Mouse (Mus musculus) midbrain, embryonic 15.5 days (tissue): Measurements from ENCODE around the gene Bmp6. TPM values are rescaled to one million over a fixed set of nuclear protein-coding genes. Genes with fewer than 3 reads are reported as not detected.

Experiments used
- ATAC-seq: fragments of 200-750 bp; cut with Nextera tagmentation; replicated peaks from 2 replicates; pipeline ENCODE4 v1.8.0; 2017; ENCODE audit warnings: moderate TSS enrichment
- H3K27ac ChIP-seq: fragments of 300-500 bp; sonication (generic); 2 replicates; pipeline ENCODE4 v1.5.1; 2015; ENCODE audit warnings: mild to moderate bottlenecking, inconsistent platforms
- H3K27me3 ChIP-seq: fragments of 300-500 bp; sonication (generic); replicated peaks from 2 replicates; pipeline ENCODE4 v1.6.1; 2015; ENCODE audit warnings: inconsistent platforms
- H3K36me3 ChIP-seq: fragments of 300-500 bp; sonication (generic); replicated peaks from 2 replicates; pipeline ENCODE4 v1.6.1; 2015; ENCODE audit warnings: inconsistent platforms
- H3K4me1 ChIP-seq: fragments of 300-500 bp; sonication (generic); 2 replicates; pipeline ENCODE4 v1.6.1; 2015; ENCODE audit warnings: inconsistent platforms
- H3K4me2 ChIP-seq: fragments of 300-500 bp; sonication (generic); 2 replicates; pipeline ENCODE4 v1.6.1; 2015; ENCODE audit warnings: inconsistent platforms, mild to moderate bottlenecking, moderate library complexity
- H3K4me3 ChIP-seq: fragments of 300-500 bp; sonication (generic); 2 replicates; pipeline ENCODE4 v1.5.1; 2015; ENCODE audit warnings: mild to moderate bottlenecking, inconsistent platforms
- H3K9ac ChIP-seq: fragments of 300-500 bp; sonication (generic); 2 replicates; pipeline ENCODE4 v1.6.1; 2015; ENCODE audit warnings: mild to moderate bottlenecking, inconsistent platforms
- H3K9me3 ChIP-seq: fragments of 300-500 bp; sonication (generic); 2 replicates; pipeline ENCODE4 v1.6.1; 2016; ENCODE audit warnings: inconsistent platforms
- WGBS: fragments of 180-500 bp; shearing (Covaris S2); methylation state at CpG from one replicate; pipeline ENCODE4 v1.1.7; 2015; ENCODE audit warnings: mixed read lengths; 5-methylcytosine and 5-hydroxymethylcytosine counted together
- polyA plus RNA-seq: library from polyadenylated mRNA; unstranded; fragments of >200 nt; fragmentation: Nextera tagmentation; extraction: Ambion mirVana; gene quantifications from 2 replicates; pipeline ENCODE4 v1.2.1, GENCODE M21; 2015

Bmp6 gene
- polyA plus RNA-seq, 1 experiment from 2014 or later, result 3.3 TPM

DNA sequence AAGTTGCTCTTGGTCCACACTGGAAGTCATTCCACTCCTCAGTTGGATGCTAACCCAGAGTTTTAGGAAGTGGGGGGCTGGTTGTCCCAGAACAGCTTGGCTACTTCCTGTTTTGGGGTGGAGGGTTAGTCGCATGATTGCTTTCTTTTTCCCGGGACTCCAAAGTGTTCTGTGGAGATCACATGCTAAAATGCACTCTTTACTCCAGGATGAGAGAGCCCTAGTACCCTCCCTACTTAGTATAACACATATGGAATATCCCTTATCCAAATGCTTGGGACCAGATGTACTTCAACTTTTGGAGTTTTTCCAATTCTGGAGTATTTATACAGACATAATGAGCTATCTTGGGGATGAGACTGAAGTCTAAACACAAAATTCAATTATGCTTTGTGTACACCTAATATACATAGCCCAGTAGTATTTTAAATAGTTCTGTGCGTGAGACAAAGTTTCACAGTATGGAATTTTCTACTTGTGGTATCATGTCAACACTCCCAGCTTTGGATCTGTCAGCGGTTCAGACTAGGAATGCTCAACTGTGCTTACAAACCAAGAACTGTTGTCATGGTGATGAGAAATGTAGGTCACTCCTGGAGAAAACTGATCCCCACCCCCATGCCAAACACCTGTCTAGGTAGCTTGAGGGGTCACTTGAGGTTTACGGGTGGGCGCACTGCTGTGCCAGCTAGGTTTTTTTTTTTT lies 62.9 kb downstream of the Bmp6 start:
- Histone ChIP-seq H3K4me1 (peaks cover 10% of the 10 kb centered on the region; the same call in 1 of the 2 replicates), H3K9me3 (no peaks in the 10 kb centered on the region), H3K36me3 (no peaks in the 10 kb centered on the region), H3K4me2 (no peak overlapping the region), H3K4me3 (no peak overlapping the region), H3K9ac (no peak overlapping the region), H3K27ac (no peak overlapping the region), H3K27me3 (no peaks in the 10 kb centered on the region)
- 82% methylated on average over 6 of the region's 6 CpGs for WGBS
- no peak for ATAC-seq

DNA sequence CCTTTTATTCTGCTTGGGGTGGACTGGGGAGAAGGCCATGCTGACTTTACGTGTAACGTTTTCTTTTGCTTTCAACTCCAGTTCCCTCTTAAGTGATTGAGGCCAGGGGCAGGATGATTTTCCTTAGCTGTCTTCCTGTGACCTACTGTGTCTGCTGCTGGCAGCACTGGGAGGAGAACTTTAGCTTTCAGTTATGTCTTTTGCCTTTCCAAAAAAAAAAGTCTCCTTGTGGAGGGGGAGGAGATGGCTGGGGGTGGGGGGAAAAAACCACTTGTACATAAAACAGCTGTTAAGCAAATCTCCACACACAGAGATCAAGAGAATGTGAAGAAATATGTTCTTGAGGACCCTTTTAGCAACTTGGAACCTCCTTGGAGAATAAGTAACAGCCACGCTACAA lies 63.7 kb downstream of the Bmp6 start:
- Histone ChIP-seq H3K4me1 (peaks cover 10% of the 10 kb centered on the region; the same call in 1 of the 2 replicates), H3K4me2 (no peak overlapping the region), H3K9ac (no peak overlapping the region), H3K36me3 (no peaks in the 10 kb centered on the region), H3K9me3 (no peaks in the 10 kb centered on the region), H3K27me3 (no peaks in the 10 kb centered on the region), H3K4me3 (no peak overlapping the region), H3K27ac (no peak overlapping the region)
- ATAC-seq, result no peak
- 59% methylated on average over 3 of the region's 3 CpGs for WGBS

DNA sequence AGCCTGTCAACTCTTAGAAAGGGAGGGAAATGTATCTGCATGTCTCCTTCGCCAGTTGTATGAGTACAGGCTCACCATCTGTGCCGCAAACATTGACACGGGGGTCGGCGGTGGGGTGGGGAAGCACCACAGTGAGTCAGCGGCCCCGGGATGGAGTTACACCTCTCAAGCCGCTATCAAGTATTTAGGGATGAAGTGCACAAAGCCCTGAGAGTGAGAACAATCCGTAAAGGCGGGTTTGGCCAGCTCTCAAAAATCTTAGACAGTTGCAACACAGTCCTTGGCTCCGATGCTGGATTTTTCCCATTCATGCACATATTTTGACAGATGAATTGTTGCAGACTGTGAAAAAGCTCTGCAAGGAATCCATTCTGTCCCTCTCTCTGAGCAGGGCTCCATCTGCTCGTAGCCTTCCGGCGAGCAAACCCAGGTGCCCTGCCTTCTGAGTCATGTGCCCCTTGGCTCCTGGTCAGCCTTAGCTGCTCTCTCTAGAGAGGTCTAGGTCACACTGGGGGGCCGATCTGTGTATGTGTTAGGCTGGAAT lies 65.5 kb downstream of the Bmp6 start:
- Histone ChIP-seq H3K9ac (no peak overlapping the region), H3K27me3 (no peaks in the 10 kb centered on the region), H3K4me2 (peak overlapping the region; percentile 35), H3K27ac (no peak overlapping the region), H3K9me3 (no peaks in the 10 kb centered on the region), H3K36me3 (no peaks in the 10 kb centered on the region), H3K4me3 (no peak overlapping the region), H3K4me1 (peaks cover 10% of the 10 kb centered on the region; the same call in 1 of the 2 replicates)
- 0 out of 2 replicates have a peak, but pooled peaks have one; percentile 45 for ATAC-seq
- WGBS, result 12% methylated on average over 15 of the region's 15 CpGs

DNA sequence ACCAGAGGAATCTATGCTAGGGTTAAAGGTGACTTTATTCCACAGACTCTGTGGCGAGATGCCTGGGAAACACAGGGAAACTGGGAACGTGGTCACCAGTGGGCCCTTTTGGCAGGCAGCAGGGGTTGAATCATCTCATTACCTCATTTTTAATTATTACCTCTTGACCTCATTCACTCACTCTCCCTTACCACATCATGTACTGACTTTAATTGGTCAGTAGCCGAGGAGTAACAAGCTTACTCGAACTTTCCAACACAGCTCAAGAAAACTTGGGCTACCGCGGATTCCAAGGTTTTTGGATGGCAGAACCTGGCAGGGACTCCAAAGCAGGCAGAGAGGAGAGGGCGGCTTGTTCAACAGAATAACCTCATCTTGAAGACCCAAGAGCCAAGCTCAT lies 74.9 kb downstream of the Bmp6 start:
- Histone ChIP-seq H3K27me3 (no peaks in the 10 kb centered on the region), H3K4me2 (no peak overlapping the region), H3K9ac (no peak overlapping the region), H3K4me1 (no peaks in the 10 kb centered on the region), H3K4me3 (no peak overlapping the region), H3K36me3 (no peaks in the 10 kb centered on the region), H3K27ac (no peak overlapping the region), H3K9me3 (no peaks in the 10 kb centered on the region)
- 91% methylated on average over 7 of the region's 7 CpGs for WGBS
- no peak for ATAC-seq

DNA sequence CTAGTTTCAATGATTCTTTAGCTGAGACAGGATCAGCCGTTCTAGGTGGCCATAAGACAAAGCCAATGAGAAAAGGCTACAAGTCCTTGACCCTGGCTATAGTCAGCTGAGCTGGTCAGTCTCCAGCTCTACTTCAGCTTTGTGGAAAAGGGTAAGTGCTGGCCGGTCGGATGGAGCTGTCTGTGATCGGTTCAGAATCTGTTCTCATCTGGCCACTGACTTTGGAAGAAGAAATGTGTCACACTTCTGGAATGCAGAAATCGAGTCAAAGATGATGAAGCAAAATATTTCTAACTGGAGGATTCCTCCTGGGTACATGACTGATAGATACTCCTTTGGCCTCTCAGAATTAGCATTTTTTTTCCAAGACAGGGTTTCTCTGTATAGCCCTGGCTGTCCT lies 77.6 kb downstream of the Bmp6 start:
- Histone ChIP-seq H3K36me3 (no peaks in the 10 kb centered on the region), H3K4me1 (no peaks in the 10 kb centered on the region), H3K27ac (no peak overlapping the region), H3K9ac (no peak overlapping the region), H3K9me3 (no peaks in the 10 kb centered on the region), H3K4me2 (no peak overlapping the region), H3K27me3 (no peaks in the 10 kb centered on the region), H3K4me3 (no peak overlapping the region)
- ATAC-seq, result no peak
- 87% methylated on average over 5 of the region's 5 CpGs for WGBS

DNA sequence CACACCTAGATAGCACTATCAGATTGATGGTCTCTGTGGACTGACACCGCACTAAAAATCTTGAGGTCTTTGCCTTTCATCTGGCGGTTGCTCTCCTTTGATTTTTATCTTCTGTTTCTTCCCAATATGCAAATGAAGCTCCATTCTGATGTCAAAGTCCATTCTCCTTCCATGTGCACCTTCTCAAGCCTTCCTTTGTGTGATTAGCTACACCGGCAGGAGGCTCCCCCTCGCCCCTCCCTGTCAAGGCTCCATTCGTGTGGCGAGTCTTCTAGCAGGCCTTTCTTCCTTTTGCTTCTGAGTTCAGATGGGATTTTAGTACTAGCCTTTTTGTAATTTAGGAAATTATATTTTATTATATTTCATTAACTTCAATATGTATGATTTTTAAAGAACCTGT lies 80.4 kb downstream of the Bmp6 start:
- Histone ChIP-seq H3K27ac (no peak overlapping the region), H3K4me1 (no peaks in the 10 kb centered on the region), H3K27me3 (no peaks in the 10 kb centered on the region), H3K4me3 (no peak overlapping the region), H3K4me2 (no peak overlapping the region), H3K9ac (no peak overlapping the region), H3K36me3 (no peaks in the 10 kb centered on the region), H3K9me3 (no peaks in the 10 kb centered on the region; the same call in 1 of the 2 replicates)
- WGBS, result 39% methylated on average over 6 of the region's 6 CpGs
- no peak for ATAC-seq

DNA sequence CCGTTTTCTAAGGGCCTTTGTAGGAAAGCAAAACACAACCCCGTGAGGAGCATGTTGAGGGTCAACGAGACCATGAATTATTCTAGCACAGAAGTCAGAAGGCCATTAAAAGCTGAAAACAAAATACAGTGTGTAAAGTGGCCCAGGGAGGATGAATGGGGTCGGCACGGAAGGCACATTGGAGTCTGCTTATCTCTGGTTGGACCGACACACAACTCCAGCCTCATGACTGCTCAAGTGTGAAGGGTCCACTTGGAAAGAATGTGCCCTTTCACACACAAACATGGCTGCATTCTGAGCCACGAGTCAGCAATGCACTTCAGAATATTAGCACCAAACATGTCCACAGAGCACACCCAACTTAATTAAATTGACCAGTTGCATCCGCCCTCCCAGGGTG lies 84.8 kb downstream of the Bmp6 start:
- Histone ChIP-seq H3K9ac (no peak overlapping the region), H3K4me1 (no peaks in the 10 kb centered on the region), H3K9me3 (no peaks in the 10 kb centered on the region; the same call in 1 of the 2 replicates), H3K4me3 (no peak overlapping the region), H3K27ac (no peak overlapping the region), H3K36me3 (no peaks in the 10 kb centered on the region), H3K27me3 (no peaks in the 10 kb centered on the region), H3K4me2 (no peak overlapping the region)
- ATAC-seq, result no peak
- 71% methylated on average over 8 of the region's 8 CpGs for WGBS

DNA sequence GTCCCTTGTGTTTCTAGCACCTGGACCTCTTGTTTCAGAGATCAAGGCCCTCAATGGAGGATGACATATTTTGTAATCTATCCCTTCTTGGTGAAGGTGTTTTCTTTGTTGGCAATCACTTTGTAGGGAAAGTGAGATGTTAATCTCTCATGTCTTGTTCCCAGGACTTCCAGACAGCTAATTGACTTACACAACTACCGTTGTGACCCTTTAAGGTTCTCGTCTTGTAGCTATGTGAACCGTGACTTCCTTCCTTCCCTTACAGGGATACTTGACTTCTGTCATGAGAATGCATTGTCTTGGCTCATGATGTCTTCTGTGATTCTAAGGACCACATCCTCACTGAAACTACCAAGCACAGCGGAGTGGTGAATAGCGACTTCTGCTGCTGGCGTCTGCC lies 85.2 kb downstream of the Bmp6 start:
- WGBS, result 78% methylated on average over 6 of the region's 6 CpGs
- Histone ChIP-seq H3K36me3 (no peaks in the 10 kb centered on the region), H3K9ac (no peak overlapping the region), H3K27ac (no peak overlapping the region), H3K9me3 (no peaks in the 10 kb centered on the region; the same call in 1 of the 2 replicates), H3K27me3 (no peaks in the 10 kb centered on the region), H3K4me2 (no peak overlapping the region), H3K4me3 (no peak overlapping the region), H3K4me1 (no peaks in the 10 kb centered on the region)
- no peak for ATAC-seq

DNA sequence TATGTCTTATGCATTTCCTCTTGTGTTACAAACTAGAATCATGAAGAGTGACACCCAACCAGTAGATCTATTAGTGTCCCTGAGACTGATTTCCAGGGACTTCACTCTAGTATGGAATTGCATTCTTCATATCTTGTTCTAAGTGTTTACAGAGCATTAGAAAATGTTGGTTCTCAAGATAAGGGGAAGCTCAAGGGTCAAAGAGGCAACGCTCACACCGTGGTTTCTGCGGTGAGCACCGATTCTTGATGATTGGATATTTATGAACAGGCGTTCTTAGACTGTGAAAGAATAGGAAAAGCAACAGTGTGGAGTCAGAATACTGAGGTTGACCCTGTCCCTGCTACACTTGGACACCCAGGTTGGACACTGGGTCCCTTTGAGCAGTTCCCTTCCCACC lies 89.9 kb downstream of the Bmp6 start:
- 99% methylated on average over 5 of the region's 5 CpGs for WGBS

DNA sequence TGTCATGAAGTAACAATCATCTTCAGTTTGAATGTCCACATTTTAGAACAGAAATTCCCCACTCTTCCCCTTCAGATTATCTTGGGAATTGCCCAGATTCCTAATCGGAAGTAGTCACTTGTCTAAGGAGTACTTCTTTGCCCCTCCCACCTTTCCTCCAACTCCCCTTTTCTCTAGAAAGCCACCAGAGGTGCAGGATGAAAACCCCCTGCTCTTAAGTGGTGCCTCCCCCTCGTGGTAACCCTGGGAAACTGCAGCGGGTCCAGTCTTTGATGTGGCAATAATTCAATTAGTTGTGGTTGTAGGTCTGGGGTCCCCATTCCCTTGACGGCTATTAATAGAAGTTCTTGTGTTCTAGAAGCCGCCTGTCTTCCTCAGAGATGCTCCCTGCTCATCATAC lies 93.0 kb downstream of the Bmp6 start:
- Histone ChIP-seq H3K4me3 (no peak overlapping the region), H3K4me2 (no peak overlapping the region), H3K27me3 (no peaks in the 10 kb centered on the region), H3K9me3 (no peaks in the 10 kb centered on the region), H3K9ac (no peak overlapping the region), H3K4me1 (no peaks in the 10 kb centered on the region), H3K27ac (no peak overlapping the region), H3K36me3 (no peaks in the 10 kb centered on the region)
- ATAC-seq, result no peak
- WGBS, result 32% methylated on average over 5 of the region's 5 CpGs

More for the DNA sequence above, 89.9 kb downstream of the Bmp6 start:
- Histone ChIP-seq H3K36me3 (no peaks in the 10 kb centered on the region), H3K27me3 (no peaks in the 10 kb centered on the region), H3K4me3 (no peak overlapping the region), H3K4me2 (no peak overlapping the region), H3K27ac (no peak overlapping the region), H3K9ac (no peak overlapping the region), H3K9me3 (no peaks in the 10 kb centered on the region), H3K4me1 (no peaks in the 10 kb centered on the region)
- ATAC-seq, result no peak

DNA sequence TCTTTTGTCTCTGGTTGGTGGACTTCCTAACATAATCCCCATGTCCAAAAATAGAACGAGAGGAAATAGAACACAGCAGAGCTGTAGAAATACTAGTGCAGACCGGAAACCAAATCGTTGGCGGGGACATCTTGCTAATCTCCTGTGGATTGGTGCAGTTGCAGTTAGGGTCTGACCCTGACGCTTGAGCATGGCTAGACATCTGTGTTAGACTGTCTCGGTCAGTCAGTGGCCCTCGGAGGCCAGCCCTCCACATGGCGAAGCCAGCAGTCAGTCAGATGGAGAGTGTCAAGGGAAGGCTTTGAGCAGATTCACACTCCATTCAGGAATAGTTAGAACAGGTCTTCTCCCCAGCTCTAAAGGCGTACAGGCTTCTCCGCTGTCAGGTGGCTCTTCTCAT lies 95.3 kb downstream of the Bmp6 start:
- H3K4me3 ChIP-seq, result no peak overlapping the region
- no peaks in the 10 kb centered on the region for H3K36me3 ChIP-seq
- H3K4me1 ChIP-seq, result no peaks in the 10 kb centered on the region
- H3K9me3 ChIP-seq, result no peaks in the 10 kb centered on the region
- H3K4me2 ChIP-seq, result no peak overlapping the region
- ATAC-seq, result no peak
- WGBS, result 90% methylated on average over 10 of the region's 10 CpGs
- no peak overlapping the region for H3K9ac ChIP-seq
- no peak overlapping the region for H3K27ac ChIP-seq
- no peaks in the 10 kb centered on the region for H3K27me3 ChIP-seq

DNA sequence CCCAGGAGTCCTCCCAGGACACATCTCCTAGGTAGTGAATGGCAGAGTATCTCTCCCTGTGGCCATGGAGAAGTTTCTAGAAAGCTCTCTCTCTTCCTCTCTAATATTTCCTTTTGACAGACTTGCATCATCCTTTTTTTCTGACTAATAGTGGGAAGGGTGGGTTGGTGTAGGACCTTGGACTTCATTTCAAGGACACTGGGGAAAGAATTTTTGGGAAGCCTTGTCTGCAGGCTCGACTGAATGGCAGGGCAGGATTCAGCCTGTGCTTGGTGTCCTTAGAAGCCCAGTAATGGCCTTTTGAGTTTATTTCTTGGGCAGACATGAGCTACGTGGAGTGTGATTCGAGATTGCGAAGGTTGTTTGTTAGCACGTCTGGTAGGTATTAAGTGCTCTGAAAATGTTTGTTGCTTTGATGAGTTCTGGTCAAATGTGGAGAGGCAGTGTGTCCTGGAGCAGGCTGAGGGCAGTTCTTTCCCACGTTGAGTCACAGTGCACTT lies 103.7 kb downstream of the Bmp6 start:
- WGBS, result 90% methylated on average over 6 of the region's 6 CpGs
- Histone ChIP-seq H3K4me1 (no peaks in the 10 kb centered on the region), H3K4me2 (no peak overlapping the region), H3K27ac (no peak overlapping the region), H3K4me3 (no peak overlapping the region), H3K27me3 (no peaks in the 10 kb centered on the region), H3K36me3 (no peaks in the 10 kb centered on the region), H3K9ac (no peak overlapping the region), H3K9me3 (no peaks in the 10 kb centered on the region)
- ATAC-seq, result no peak
